In genomic region chr16:95303676-95304075, GRCm38 (mm10) we compare ENCODE assay signal across 14 mouse cellular contexts. TPM values are rescaled to one million over a fixed set of nuclear protein-coding genes. Genes with fewer than 3 reads are reported as not detected.
A peak's percentile ranks its signal among the peaks of the same experiment; 100 is the strongest.
DNase-seq lines count a peak whose midpoint lies in the region; ATAC-seq and TF ChIP-seq lines count a peak whose summit lies in the region.
"Had no signal": no experiment of that assay in that cellular context is flagged by ENCODE, and none has a peak within 500 bp of the region (broad histone marks: within the 10 kb centered on the region; RNA-seq: fewer than 3 reads in every experiment).

No protein-coding gene starts in this region.

- 38% methylated on average over 9 of the region's 9 CpGs for whole genome bisulfite sequencing in lung, embryonic 14.5 days
- WGBS in heart, postnatal 0 days: 27% methylated on average over 9 of the region's 9 CpGs

- TF ChIP-seq EP300 in heart, postnatal 0 days (IDR thresholded peaks at IDR 0.05; ENCODE audit: low read depth): peak; percentile 51; the same call in 1 of the 2 replicates

- H3K27me3 ChIP-seq in lung, embryonic 14.5 days (ENCODE audit: insufficient read depth, low read length): no peaks in the 10 kb centered on the region
- no peaks in the 10 kb centered on the region for H3K27me3 ChIP-seq in heart, postnatal 0 days (ENCODE audit: control insufficient read depth, insufficient read depth, low read length)
- H3K27me3 ChIP-seq: forebrain, embryonic 12.5 days; limb, embryonic 12.5 days; neural tube, embryonic 12.5 days had no signal

- H3K4me3 ChIP-seq in lung, embryonic 14.5 days (ENCODE audit: low read depth, low read length): no peak overlapping the region
- no peak overlapping the region for H3K4me3 ChIP-seq in heart, postnatal 0 days (ENCODE audit: low read depth, low read length)
- H3K4me3 ChIP-seq: forebrain, embryonic 12.5 days; limb, embryonic 12.5 days; neural tube, embryonic 12.5 days had no signal

- no peaks in the 10 kb centered on the region for H3K9me3 ChIP-seq in lung, embryonic 14.5 days (ENCODE audit: low read depth, low read length)
- no peaks in the 10 kb centered on the region; the same call in 1 of the 2 replicates for H3K9me3 ChIP-seq in heart, postnatal 0 days (replicated peaks; ENCODE audit: control insufficient read depth, low read length)
- H3K9me3 ChIP-seq: forebrain, embryonic 12.5 days; limb, embryonic 12.5 days; neural tube, embryonic 12.5 days had no signal

- no peak for TF ChIP-seq CTCF in lung, embryonic 14.5 days (IDR thresholded peaks at IDR 0.05; ENCODE audit: low read depth)
- TF ChIP-seq CTCF in heart, postnatal 0 days (IDR thresholded peaks at IDR 0.05; ENCODE audit: low read depth): no peak

- peak overlapping the region; percentile 12; the same call in 1 of the 2 replicates for H3K27ac ChIP-seq in lung, embryonic 14.5 days (ENCODE audit: low read depth)
- peak overlapping the region; percentile 36 for H3K27ac ChIP-seq in heart, postnatal 0 days (ENCODE audit: low read depth)
- H3K27ac ChIP-seq: forebrain, embryonic 12.5 days; limb, embryonic 12.5 days; neural tube, embryonic 12.5 days had no signal

- no peak overlapping the region for H3K4me2 ChIP-seq in lung, embryonic 14.5 days
- H3K4me2 ChIP-seq in heart, postnatal 0 days (ENCODE audit: low read depth, low read length): no peak overlapping the region
- H3K4me2 ChIP-seq: forebrain, embryonic 12.5 days; limb, embryonic 12.5 days; midbrain, embryonic 11.5 days; neural tube, embryonic 12.5 days had no signal

- ATAC-seq in lung, embryonic 14.5 days (ENCODE audit: insufficient read depth): no peak
- ATAC-seq in heart, postnatal 0 days (ENCODE audit: insufficient read depth, low read depth): no peak

- peak; percentile 8 to 38 for DNase-seq in adrenal gland, adult (ENCODE audit: inconsistent age in 2 of 2, low spot score in 1 of 2)
- DNase-seq in adrenal gland, postnatal 36 days: no peak
- peak; percentile 19 for DNase-seq in lung, embryonic 14.5 days
- DNase-seq in lung, postnatal 25 days (ENCODE audit: low spot score): no peak
- DNase-seq in heart, postnatal 0 days (ENCODE audit: low spot score): peak; percentile 24
- DNase-seq in naive thymus-derived CD4-positive, alpha-beta T cell, adult 2 months (ENCODE audit: low read depth): peak; percentile 54
- no peak for DNase-seq in urinary bladder, postnatal 10 days (ENCODE audit: low spot score)
- DNase-seq in left cerebral cortex, adult 9 months (ENCODE audit: low spot score in 2 of 2): no peak
- DNase-seq: adrenal gland, adult 2 months; gastrocnemius, postnatal 25 days had no signal

- no peak overlapping the region for H3K9ac ChIP-seq in lung, embryonic 14.5 days
- H3K9ac ChIP-seq in heart, postnatal 0 days (replicated peaks; ENCODE audit: low read depth, low read length): no peak overlapping the region
- H3K9ac ChIP-seq: forebrain, embryonic 12.5 days; limb, embryonic 12.5 days; neural tube, embryonic 12.5 days had no signal

- H3K4me1 ChIP-seq in lung, embryonic 14.5 days (ENCODE audit: insufficient read depth): no peaks in the 10 kb centered on the region
- H3K4me1 ChIP-seq in heart, postnatal 0 days (ENCODE audit: control insufficient read depth, insufficient read depth): no peaks in the 10 kb centered on the region
- H3K4me1 ChIP-seq: forebrain, embryonic 12.5 days; limb, embryonic 12.5 days; neural tube, embryonic 12.5 days had no signal

- H3K36me3 ChIP-seq in lung, embryonic 14.5 days (ENCODE audit: insufficient read depth): no peaks in the 10 kb centered on the region
- H3K36me3 ChIP-seq in heart, postnatal 0 days (replicated peaks; ENCODE audit: control insufficient read depth, insufficient read depth, low read length): no peaks in the 10 kb centered on the region
- H3K36me3 ChIP-seq: forebrain, embryonic 12.5 days; limb, embryonic 12.5 days; neural tube, embryonic 12.5 days had no signal

RNA-seq across cellular contexts. Expression of gene Kcnj15, which starts 46.3 kb away (rescaled TPM):
- under 1 TPM; 0.30 to 0.89 TPM for total RNA-seq in adrenal gland, postnatal 36 days (2021)
- polyA plus RNA-seq in lung, embryonic 14.5 days (2014; fragmentation: Nextera tagmentation; extraction: Ambion mirVana): 1.5 and 1.6 TPM in 2 replicates
- 1.0 and 1.9 TPM in 2 replicates for total RNA-seq in heart, postnatal 0 days (2014; rRNA removed; ENCODE audit: low replicate concordance)
- polyA plus RNA-seq in heart, postnatal 0 days (2015; fragmentation: Nextera tagmentation; extraction: Ambion mirVana): 0.79 and 0.86 TPM in 2 replicates

Comparison
In these comparisons a context has a peak if more than half of its experiments do, and no peak if none do; other contexts are left out.
1. DNase-seq: peak in adrenal gland, adult (2 of 2), lung, embryonic 14.5 days (single experiment), heart, postnatal 0 days (single experiment) and naive thymus-derived CD4-positive, alpha-beta T cell, adult 2 months (single experiment); none in adrenal gland, postnatal 36 days (0 of 2), lung, postnatal 25 days (single experiment), urinary bladder, postnatal 10 days (single experiment) and left cerebral cortex, adult 9 months (0 of 2).